Mouse (Mus musculus): ENCODE measurements around the gene Arhgef26. TPM values are rescaled to one million over a fixed set of nuclear protein-coding genes. Genes with fewer than 3 reads are reported as not detected.
A peak's percentile ranks its signal among the peaks of the same experiment; 100 is the strongest.

Arhgef26 gene
- polyA plus RNA-seq, 1 experiment = not detected

GRCm38 (mm10) chr3:62459483-62459882 is 121.3 kb downstream of the Arhgef26 start:
- no peak overlapping the region for H3K4me3 ChIP-seq (ENCODE audit: insufficient read depth, low read length)
- peaks cover 5% of the 10 kb centered on the region for H3K4me1 ChIP-seq (ENCODE audit: control insufficient read depth, insufficient read depth, low read length)
- H3K27ac ChIP-seq (ENCODE audit: insufficient read depth, low read depth, low read length) = no peak overlapping the region
- TF ChIP-seq CTCF (IDR thresholded peaks at IDR 0.05; ENCODE audit: low read depth, low read length) (no peak), POLR2A (IDR thresholded peaks at IDR 0.05; ENCODE audit: borderline replicate concordance, low read depth, low read length) (no peak)

GRCm38 (mm10) chr3:62464276-62464675 is 126.1 kb downstream of the Arhgef26 start:
- no peak overlapping the region for H3K4me3 ChIP-seq (ENCODE audit: insufficient read depth, low read length)
- no peak overlapping the region for H3K27ac ChIP-seq (ENCODE audit: insufficient read depth, low read depth, low read length)
- no peak for TF ChIP-seq POLR2A (IDR thresholded peaks at IDR 0.05; ENCODE audit: borderline replicate concordance, low read depth, low read length)
- TF ChIP-seq CTCF (IDR thresholded peaks at IDR 0.05; ENCODE audit: low read depth, low read length) = no peak
- peaks cover 8% of the 10 kb centered on the region for H3K4me1 ChIP-seq (ENCODE audit: control insufficient read depth, insufficient read depth, low read length)

GRCm38 (mm10) chr3:62470179-62470578 is 132.0 kb downstream of the Arhgef26 start:
- Histone ChIP-seq H3K4me1 (ENCODE audit: control insufficient read depth, insufficient read depth, low read length) (no peaks in the 10 kb centered on the region), H3K4me3 (ENCODE audit: insufficient read depth, low read length) (no peak overlapping the region), H3K27ac (ENCODE audit: insufficient read depth, low read depth, low read length) (no peak overlapping the region)
- TF ChIP-seq CTCF (IDR thresholded peaks at IDR 0.05; ENCODE audit: low read depth, low read length) (no peak), POLR2A (IDR thresholded peaks at IDR 0.05; ENCODE audit: borderline replicate concordance, low read depth, low read length) (no peak)

GRCm38 (mm10) chr3:62484340-62484739 is 146.2 kb downstream of the Arhgef26 start:
- Histone ChIP-seq H3K4me3 (ENCODE audit: insufficient read depth, low read length) (no peak overlapping the region), H3K27ac (ENCODE audit: insufficient read depth, low read depth, low read length) (no peak overlapping the region), H3K4me1 (ENCODE audit: control insufficient read depth, insufficient read depth, low read length) (no peaks in the 10 kb centered on the region)
- TF ChIP-seq CTCF (IDR thresholded peaks at IDR 0.05; ENCODE audit: low read depth, low read length) = no peak
- TF ChIP-seq POLR2A (IDR thresholded peaks at IDR 0.05; ENCODE audit: borderline replicate concordance, low read depth, low read length) = no peak

- H3K27ac ChIP-seq (ENCODE audit: insufficient read depth, low read depth, low read length) = no peak overlapping the region
Measured at GRCm38 (mm10) chr3:62492568-62492967, 154.4 kb downstream of the Arhgef26 start.

GRCm38 (mm10) chr3:62499327-62499726 is 161.2 kb downstream of the Arhgef26 start:
- no peak overlapping the region for H3K4me3 ChIP-seq (ENCODE audit: insufficient read depth, low read length)
- TF ChIP-seq CTCF (IDR thresholded peaks at IDR 0.05; ENCODE audit: low read depth, low read length) (no peak), POLR2A (IDR thresholded peaks at IDR 0.05; ENCODE audit: borderline replicate concordance, low read depth, low read length) (no peak)
- H3K27ac ChIP-seq (ENCODE audit: insufficient read depth, low read depth, low read length) = no peak overlapping the region
- peaks cover 12% of the 10 kb centered on the region for H3K4me1 ChIP-seq (ENCODE audit: control insufficient read depth, insufficient read depth, low read length)

More at GRCm38 (mm10) chr3:62492568-62492967, 154.4 kb downstream of the Arhgef26 start:
- Histone ChIP-seq H3K4me3 (ENCODE audit: insufficient read depth, low read length) (no peak overlapping the region), H3K4me1 (ENCODE audit: control insufficient read depth, insufficient read depth, low read length) (peaks cover 12% of the 10 kb centered on the region)
- no peak for TF ChIP-seq POLR2A (IDR thresholded peaks at IDR 0.05; ENCODE audit: borderline replicate concordance, low read depth, low read length)
- no peak for TF ChIP-seq CTCF (IDR thresholded peaks at IDR 0.05; ENCODE audit: low read depth, low read length)

GRCm38 (mm10) chr3:62505166-62505900 is 167.2 kb downstream of the Arhgef26 start:
- TF ChIP-seq CTCF (IDR thresholded peaks at IDR 0.05; ENCODE audit: low read depth, low read length) (no peak), POLR2A (IDR thresholded peaks at IDR 0.05; ENCODE audit: borderline replicate concordance, low read depth, low read length) (no peak)
- Histone ChIP-seq H3K27ac (ENCODE audit: insufficient read depth, low read depth, low read length) (no peak overlapping the region), H3K4me3 (ENCODE audit: insufficient read depth, low read length) (peak overlapping the region; percentile 58), H3K4me1 (ENCODE audit: control insufficient read depth, insufficient read depth, low read length) (peaks cover 5% of the 10 kb centered on the region)

- TF ChIP-seq POLR2A (IDR thresholded peaks at IDR 0.05; ENCODE audit: borderline replicate concordance, low read depth, low read length) = no peak
- TF ChIP-seq CTCF (IDR thresholded peaks at IDR 0.05; ENCODE audit: low read depth, low read length) = no peak
- H3K4me3 ChIP-seq (ENCODE audit: insufficient read depth, low read length) = peak within 1 kb of the TSS; percentile 91
- H3K4me1 ChIP-seq (ENCODE audit: control insufficient read depth, insufficient read depth, low read length) = peaks cover 5% of the 10 kb centered on the region
- H3K27ac ChIP-seq (ENCODE audit: insufficient read depth, low read depth, low read length) = no peak within 1 kb of the TSS
Measured at GRCm38 (mm10) chr3:62506488-62507205, 168.5 kb downstream of the Arhgef26 start, which contains the start of gene Dhx36. TSS of gene Dhx36 (minus strand) at chr3:62507004.

- Histone ChIP-seq H3K4me3 (ENCODE audit: insufficient read depth, low read length) (peak overlapping the region; percentile 91), H3K4me1 (ENCODE audit: control insufficient read depth, insufficient read depth, low read length) (peaks cover 5% of the 10 kb centered on the region), H3K27ac (ENCODE audit: insufficient read depth, low read depth, low read length) (no peak overlapping the region)
- TF ChIP-seq CTCF (IDR thresholded peaks at IDR 0.05; ENCODE audit: low read depth, low read length) (no peak), POLR2A (IDR thresholded peaks at IDR 0.05; ENCODE audit: borderline replicate concordance, low read depth, low read length) (no peak)
Measured at GRCm38 (mm10) chr3:62507206-62507647, 169.1 kb downstream of the Arhgef26 start.

Other genes starting within 250 kb of the Arhgef26 start
- 25.6 and 30.0 TPM in 2 replicates for gene Dhx36, start 168.7 kb downstream of the Arhgef26 start, polyA plus RNA-seq (2012; ENCODE audit: insufficient read depth, insufficient read length, missing spikeins)

Data from bone marrow macrophage, adult 2 months (primary cell).